Mouse (Mus musculus) limb, embryonic 11.5 days (tissue): ENCODE measurements around the gene Rpl13. TPM values are rescaled to one million over a fixed set of nuclear protein-coding genes. Genes with fewer than 3 reads are reported as not detected.

Experiments used
- ATAC-seq: fragments of 200-750 bp; cut with Nextera tagmentation; 2 replicates; pipeline ENCODE4 v1.8.0; 2017; ENCODE audit warnings: low read depth; ENCODE audit not compliant: insufficient number of reproducible peaks, low FRiP score, low TSS enrichment
- DNase-seq: peaks from one replicate; pipeline ENCODE4 v3.0.0-alpha.2; 2015; ENCODE audit warnings: low spot score
- H3K27ac ChIP-seq: fragments of 300-500 bp; sonication (generic); replicated peaks from 2 replicates; pipeline ENCODE4 v1.5.1; 2014; ENCODE audit warnings: low read depth, mild to moderate bottlenecking, low read length
- H3K27me3 ChIP-seq: fragments of 300-500 bp; sonication (generic); 2 replicates; pipeline ENCODE4 v1.6.1; 2014; ENCODE audit warnings: mild to moderate bottlenecking, low read length, mixed read lengths; ENCODE audit not compliant: control insufficient read depth, insufficient read depth
- H3K36me3 ChIP-seq: fragments of 300-500 bp; sonication (generic); 2 replicates; pipeline ENCODE4 v1.6.1; 2014; ENCODE audit warnings: mild to moderate bottlenecking, low read length, moderate library complexity, mixed read lengths; ENCODE audit not compliant: control insufficient read depth, insufficient read depth
- H3K4me1 ChIP-seq: fragments of 300-500 bp; sonication (generic); 2 replicates; pipeline ENCODE4 v1.6.1; 2014; ENCODE audit warnings: low read length, mixed read lengths; ENCODE audit not compliant: control insufficient read depth, insufficient read depth
- H3K4me2 ChIP-seq: fragments of 300-500 bp; sonication (generic); 2 replicates; pipeline ENCODE4 v1.6.1; 2014; ENCODE audit warnings: low read depth, mild to moderate bottlenecking, moderate library complexity; ENCODE audit not compliant: severe bottlenecking
- H3K4me3 ChIP-seq: fragments of 300-500 bp; sonication (generic); 2 replicates; pipeline ENCODE4 v1.5.1; 2014; ENCODE audit warnings: low read depth, low read length
- H3K9ac ChIP-seq: fragments of 300-500 bp; sonication (generic); 2 replicates; pipeline ENCODE4 v1.6.1; 2014; ENCODE audit warnings: mild to moderate bottlenecking, low read length
- H3K9me3 ChIP-seq: fragments of 300-500 bp; sonication (generic); 2 replicates; pipeline ENCODE4 v1.6.1; 2016; ENCODE audit warnings: low read length; ENCODE audit not compliant: control insufficient read depth
- WGBS: fragments of 180-500 bp; shearing (Covaris S2); extraction: QIAGEN DNeasy Blood & Tissue Kit; methylation state at CpG from one replicate; pipeline ENCODE4 v1.1.7; 2014; 5-methylcytosine and 5-hydroxymethylcytosine counted together
- polyA plus RNA-seq: library from polyadenylated mRNA; unstranded; fragments of >200 nt; fragmentation: Nextera tagmentation; extraction: Ambion mirVana; gene quantifications from 2 replicates; pipeline ENCODE4 v1.2.1, GENCODE M21; 2014

Rpl13 gene
- polyA plus RNA-seq, 1 experiment from 2014 or later = 1,655 TPM

GRCm38 (mm10) chr8:123103285-123103684 lies 1.1 kb downstream of the Rpl13 start:
- Histone ChIP-seq H3K4me2 (peak overlapping the region; percentile 59), H3K9me3 (no peaks in the 10 kb centered on the region), H3K27ac (no peak overlapping the region; the same call in 1 of the 2 replicates), H3K4me1 (peaks cover 7% of the 10 kb centered on the region; the same call in 1 of the 2 replicates), H3K27me3 (no peaks in the 10 kb centered on the region), H3K9ac (peak overlapping the region; percentile 96), H3K4me3 (peak overlapping the region; percentile 94), H3K36me3 (peaks cover 11% of the 10 kb centered on the region)
- WGBS = 18% methylated on average over 14 of the region's 15 CpGs
- DNase-seq (no peak), ATAC-seq (no peak)

- no peak overlapping the region for H3K27ac ChIP-seq
Observed at GRCm38 (mm10) chr8:123104046-123104767, 2.1 kb downstream of the Rpl13 start.

GRCm38 (mm10) chr8:123105553-123106326 lies 3.6 kb downstream of the Rpl13 start:
- DNase-seq (peak; percentile 33), ATAC-seq (no peak)
- Histone ChIP-seq H3K27ac (no peak overlapping the region), H3K9ac (no peak overlapping the region), H3K36me3 (peaks cover 11% of the 10 kb centered on the region), H3K4me3 (no peak overlapping the region), H3K27me3 (no peaks in the 10 kb centered on the region), H3K4me1 (peaks cover 7% of the 10 kb centered on the region; the same call in 1 of the 2 replicates), H3K9me3 (no peaks in the 10 kb centered on the region), H3K4me2 (no peak overlapping the region)
- 73% methylated on average over 5 of the region's 5 CpGs for WGBS

More at GRCm38 (mm10) chr8:123104046-123104767, 2.1 kb downstream of the Rpl13 start:
- peak overlapping the region; percentile 94; the same call in 1 of the 2 replicates for H3K4me3 ChIP-seq
- H3K9ac ChIP-seq = peak overlapping the region; percentile 96; the same call in 1 of the 2 replicates
- H3K9me3 ChIP-seq = no peaks in the 10 kb centered on the region
- ATAC-seq (no peak), DNase-seq (no peak)
- H3K36me3 ChIP-seq = peaks cover 11% of the 10 kb centered on the region
- no peak overlapping the region; the same call in 1 of the 2 replicates for H3K4me2 ChIP-seq
- H3K27me3 ChIP-seq = no peaks in the 10 kb centered on the region
- H3K4me1 ChIP-seq = peaks cover 7% of the 10 kb centered on the region; the same call in 1 of the 2 replicates
- WGBS = 85% methylated on average over 6 of the region's 6 CpGs

- H3K9ac ChIP-seq = no peak overlapping the region
- H3K4me1 ChIP-seq = peaks cover 7% of the 10 kb centered on the region; the same call in 1 of the 2 replicates
- no peaks in the 10 kb centered on the region for H3K27me3 ChIP-seq
- DNase-seq (no peak), ATAC-seq (no peak)
- 54% methylated on average over 2 of the region's 2 CpGs for WGBS
- peaks cover 11% of the 10 kb centered on the region for H3K36me3 ChIP-seq
- no peak overlapping the region for H3K4me3 ChIP-seq
- H3K9me3 ChIP-seq = no peaks in the 10 kb centered on the region
- H3K27ac ChIP-seq = no peak overlapping the region
- H3K4me2 ChIP-seq = no peak overlapping the region
Observed at GRCm38 (mm10) chr8:123106531-123106930, 4.4 kb downstream of the Rpl13 start.

GRCm38 (mm10) chr8:123108010-123108409 lies 5.9 kb downstream of the Rpl13 start:
- Histone ChIP-seq H3K9ac (no peak overlapping the region), H3K4me1 (peaks cover 7% of the 10 kb centered on the region; the same call in 1 of the 2 replicates), H3K27me3 (no peaks in the 10 kb centered on the region), H3K4me2 (no peak overlapping the region), H3K36me3 (peaks cover 11% of the 10 kb centered on the region), H3K9me3 (no peaks in the 10 kb centered on the region), H3K27ac (no peak overlapping the region), H3K4me3 (no peak overlapping the region)
- 80% methylated on average over 1 of the region's 1 CpGs for WGBS
- no peak for ATAC-seq
- DNase-seq = no peak

GRCm38 (mm10) chr8:123108953-123109352 lies 6.8 kb downstream of the Rpl13 start:
- H3K9ac ChIP-seq = no peak overlapping the region
- H3K4me2 ChIP-seq = no peak overlapping the region
- no peak for ATAC-seq
- H3K36me3 ChIP-seq = peaks cover 6% of the 10 kb centered on the region
- 85% methylated on average over 5 of the region's 5 CpGs for WGBS
- no peaks in the 10 kb centered on the region for H3K9me3 ChIP-seq
- no peaks in the 10 kb centered on the region for H3K27me3 ChIP-seq
- H3K4me1 ChIP-seq = 0 out of 2 replicates have a peak, but pooled peaks cover 3% of the 10 kb centered on the region
- H3K4me3 ChIP-seq = no peak overlapping the region
- no peak overlapping the region for H3K27ac ChIP-seq
- no peak for DNase-seq

- peak; percentile 71; the same call in 1 of the 2 replicates for ATAC-seq
- WGBS = 20% methylated on average over 4 of the region's 4 CpGs
- no peaks in the 10 kb centered on the region for H3K9me3 ChIP-seq
- H3K4me2 ChIP-seq = no peak overlapping the region
- no peak overlapping the region for H3K9ac ChIP-seq
- H3K36me3 ChIP-seq = no peaks in the 10 kb centered on the region
- H3K4me1 ChIP-seq = no peaks in the 10 kb centered on the region
- H3K4me3 ChIP-seq = no peak overlapping the region
- DNase-seq = peak; percentile 81
- H3K27ac ChIP-seq = no peak overlapping the region
- H3K27me3 ChIP-seq = peaks cover 1% of the 10 kb centered on the region; the same call in 1 of the 2 replicates
Observed at GRCm38 (mm10) chr8:123110649-123111048, 8.5 kb downstream of the Rpl13 start.

- DNase-seq (no peak), ATAC-seq (no peak)
- Histone ChIP-seq H3K36me3 (no peaks in the 10 kb centered on the region), H3K27ac (no peak overlapping the region), H3K9me3 (no peaks in the 10 kb centered on the region), H3K9ac (no peak overlapping the region), H3K4me3 (no peak overlapping the region), H3K4me2 (no peak overlapping the region), H3K27me3 (peaks cover 24% of the 10 kb centered on the region), H3K4me1 (peaks cover 11% of the 10 kb centered on the region)
- WGBS = 81% methylated on average over 9 of the region's 9 CpGs
Observed at GRCm38 (mm10) chr8:123112892-123113291, 10.7 kb downstream of the Rpl13 start.
